Mouse (Mus musculus) G1E (cell line): ENCODE measurements around the gene Asb15.

ENCODE experiments used
- CTCF ChIP-seq: IDR thresholded peaks from 2 replicates; pipeline ENCODE4 v1.5.1; 2012; ENCODE audit warnings: low read depth, low read length, inconsistent platforms, mixed read lengths
- GATA1 ChIP-seq: IDR thresholded peaks from 2 replicates; pipeline ENCODE4 v1.6.1; 2012; ENCODE audit warnings: borderline replicate concordance, low read length, inconsistent platforms, mixed read lengths
- GATA2 ChIP-seq: IDR thresholded peaks from 2 replicates; pipeline ENCODE4 v1.6.1; 2012; ENCODE audit warnings: low read depth, low read length, inconsistent platforms, borderline replicate concordance

- no peak for TF ChIP-seq CTCF
- TF ChIP-seq GATA1: no peak
- TF ChIP-seq GATA2: no peak
These were observed 45.4 kb downstream of the Asb15 start for GRCm38 (mm10) chr6:24573319-24573718.
